In genomic region chr9:108460319-108461178, GRCm38 (mm10) we compare ENCODE assay signal across 8 mouse cellular contexts. TPM values are rescaled to one million over a fixed set of nuclear protein-coding genes. Genes with fewer than 3 reads are reported as not detected.
DNase-seq lines count a peak whose midpoint lies in the region; ATAC-seq and TF ChIP-seq lines count a peak whose summit lies in the region.

Gene Ccdc71 (plus strand): TSS chr9:108460527.

- peaks cover 16% of the 10 kb centered on the region for H3K4me1 ChIP-seq in hindbrain, embryonic 12.5 days
- peaks cover 23% of the 10 kb centered on the region for H3K4me1 ChIP-seq in lung, postnatal 0 days (ENCODE audit: insufficient read depth, low read depth, low read length)

- peaks cover 26% of the 10 kb centered on the region for H3K36me3 ChIP-seq in hindbrain, embryonic 12.5 days
- H3K36me3 ChIP-seq in lung, postnatal 0 days (ENCODE audit: insufficient read depth, low read length), result peaks cover 16% of the 10 kb centered on the region; the same call in 1 of the 2 replicates

- peak within 1 kb of the TSS; percentile 91 for H3K4me2 ChIP-seq in hindbrain, embryonic 12.5 days (replicated peaks)
- H3K4me2 ChIP-seq in lung, postnatal 0 days (replicated peaks; ENCODE audit: low read depth, low read length), result peak within 1 kb of the TSS; percentile 72

- peak within 1 kb of the TSS; percentile 93 for H3K9ac ChIP-seq in hindbrain, embryonic 12.5 days
- peak within 1 kb of the TSS; percentile 84 for H3K9ac ChIP-seq in lung, postnatal 0 days (replicated peaks; ENCODE audit: low read depth)

- peak within 1 kb of the TSS; percentile 87 for H3K27ac ChIP-seq in hindbrain, embryonic 12.5 days
- peak within 1 kb of the TSS; percentile 98 for H3K27ac ChIP-seq in lung, postnatal 0 days (ENCODE audit: low read length)

- no peaks in the 10 kb centered on the region for H3K9me3 ChIP-seq in hindbrain, embryonic 12.5 days (replicated peaks)
- no peaks in the 10 kb centered on the region for H3K9me3 ChIP-seq in lung, postnatal 0 days (ENCODE audit: low read length)

- 2% methylated on average over 38 of the region's 52 CpGs for WGBS in hindbrain, embryonic 12.5 days
- WGBS in lung, postnatal 0 days, result under 1% methylated on average over 47 of the region's 52 CpGs

- peak; percentile 64 for TF ChIP-seq EP300 in lung, postnatal 0 days (IDR thresholded peaks at IDR 0.05)

- H3K27me3 ChIP-seq in hindbrain, embryonic 12.5 days, result peaks cover 14% of the 10 kb centered on the region
- no peaks in the 10 kb centered on the region for H3K27me3 ChIP-seq in lung, postnatal 0 days (replicated peaks; ENCODE audit: insufficient read depth, low read length)

- peak; percentile 83 for ATAC-seq in hindbrain, embryonic 12.5 days (ENCODE audit: low FRiP score)
- ATAC-seq in lung, postnatal 0 days, result peak; percentile 87

- TF ChIP-seq CTCF in lung, postnatal 0 days (IDR thresholded peaks at IDR 0.05), result 0 out of 2 replicates have a peak, but pooled peaks have one; percentile 2

- peak within 1 kb of the TSS; percentile 93 for H3K4me3 ChIP-seq in hindbrain, embryonic 12.5 days
- H3K4me3 ChIP-seq in lung, postnatal 0 days (ENCODE audit: low read depth, low read length), result peak within 1 kb of the TSS; percentile 95

- DNase-seq in NIH3T3 (ENCODE audit: low read depth), result peak; percentile 91
- peak; percentile 96 to 97 for DNase-seq in cerebellum, postnatal 10 days
- DNase-seq in frontal cortex, postnatal 14 days (ENCODE audit: low spot score in 2 of 2), result peak; percentile 80 to 83
- peak; percentile 90 to 92 for DNase-seq in layer of hippocampus, postnatal 10 days (ENCODE audit: low spot score in 2 of 2)
- peak; percentile 93 for DNase-seq in lung, postnatal 0 days (ENCODE audit: low spot score)
- DNase-seq in ovary, postnatal 10 days (ENCODE audit: low spot score), result peak; percentile 71
- peak; percentile 82 to 86 for DNase-seq in thymus, postnatal 10 days (ENCODE audit: low spot score in 2 of 2)

RNA-seq across cellular contexts. Expression of gene Ccdc71, which starts in this region (rescaled TPM):
- polyA plus RNA-seq in hindbrain, embryonic 12.5 days (2016; fragmentation: Nextera tagmentation; extraction: Ambion mirVana), result 47.2 and 49.7 TPM in 2 replicates
- total RNA-seq in layer of hippocampus, postnatal 10 days (2021), result 10 to 100 TPM; 33.6 to 34.1 TPM
- polyA plus RNA-seq in lung, postnatal 0 days (2015; fragmentation: Nextera tagmentation; extraction: Ambion mirVana), result 42.1 and 44.3 TPM in 2 replicates

Comparison
In these comparisons a context has a peak if more than half of its experiments do, and no peak if none do; other contexts are left out.
1. Peak in every context shown above with its lines: DNase-seq, ATAC-seq, H3K4me3 ChIP-seq and H3K27ac ChIP-seq.